Mouse (Mus musculus): ENCODE measurements around the gene Rdh14. TPM values are rescaled to one million over a fixed set of nuclear protein-coding genes. Genes with fewer than 3 reads are reported as not detected.

Rdh14 gene
- polyA plus RNA-seq (2015; fragmentation: Nextera tagmentation; extraction: Ambion mirVana): 64.6 and 70.1 TPM in 2 replicates

GRCm38 (mm10) chr12:10390671-10391441, at the start of gene Rdh14:
Gene Rdh14 (plus strand): TSS chr12:10390772.

GRCm38 (mm10) chr12:10369673-10370072, 20.9 kb upstream of the Rdh14 start, which contains the start of gene Nt5c1b:
Gene Nt5c1b (plus strand): TSS chr12:10369973.

Other genes with a start within 250 kb of the Rdh14 start
- gene Nt5c1b, start 20.8 kb upstream of the Rdh14 start, polyA plus RNA-seq (2015; fragmentation: Nextera tagmentation; extraction: Ambion mirVana): not detected in 2 replicates

Data from skeletal muscle tissue, postnatal 0 days (tissue).